Mouse (Mus musculus) gastrocnemius, postnatal 25 days (tissue): ENCODE data around the gene Cd274. TPM values are rescaled to one million over a fixed set of nuclear protein-coding genes. Genes with fewer than 3 reads are reported as not detected.
"Not testable (repeated sequence)": the region's sequence is repeated elsewhere in the genome, so short reads cannot be mapped to it uniquely, and the experiment has no call there.

Experiments
- DNase-seq: peaks from one replicate; pipeline ENCODE4 v3.0.0; 2022
- total RNA-seq, 2 experiments: library from RNA; stranded (reverse); gene quantifications; 1 replicate in 1 of 2; 2 replicates in 1 of 2; pipeline ENCODE4 v1.2.3; 2021

Gene Cd274
- total RNA-seq, 2 experiments from 2014 or later = 0.67 to 0.77 TPM

DNA sequence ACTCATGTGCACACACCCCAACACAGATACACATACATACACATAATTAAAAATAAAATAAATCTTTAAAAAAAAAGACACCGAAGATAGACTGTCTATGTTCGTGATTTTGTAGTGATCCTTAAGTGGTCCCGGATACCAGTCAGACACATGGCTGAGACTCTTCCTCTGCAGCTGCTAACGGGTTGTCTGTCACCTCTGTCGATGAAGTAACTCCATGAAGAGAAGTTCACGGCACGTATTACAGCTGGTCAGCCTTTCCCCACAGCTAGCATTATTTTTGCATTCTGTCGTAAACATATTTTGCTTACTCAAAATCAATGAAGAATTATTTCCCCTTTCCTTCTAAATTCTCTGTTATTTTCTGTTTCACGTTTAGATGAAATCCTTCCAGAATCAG lies 26.1 kb downstream of the Cd274 start:
- no peak for DNase-seq

DNA sequence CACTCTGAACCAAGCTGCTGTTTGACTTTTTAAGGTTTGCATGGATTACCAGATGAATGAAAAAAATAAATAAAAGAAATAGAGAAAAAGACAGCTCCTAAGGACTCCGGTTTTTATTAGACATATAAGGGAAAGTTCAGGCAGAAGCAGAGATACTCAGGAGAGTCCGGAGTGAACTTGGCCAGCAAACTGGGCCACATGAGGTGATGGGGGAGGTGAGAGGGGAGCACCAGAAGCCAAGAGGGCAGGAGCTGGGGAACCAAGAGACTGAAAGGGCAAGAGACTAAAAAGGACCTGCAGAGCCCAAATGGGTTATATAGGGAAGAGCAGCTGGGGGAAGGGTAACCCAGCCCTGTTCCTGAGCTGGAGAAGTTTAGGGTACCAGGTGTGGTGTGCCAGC lies 27.5 kb downstream of the Cd274 start:
- no peak for DNase-seq

DNA sequence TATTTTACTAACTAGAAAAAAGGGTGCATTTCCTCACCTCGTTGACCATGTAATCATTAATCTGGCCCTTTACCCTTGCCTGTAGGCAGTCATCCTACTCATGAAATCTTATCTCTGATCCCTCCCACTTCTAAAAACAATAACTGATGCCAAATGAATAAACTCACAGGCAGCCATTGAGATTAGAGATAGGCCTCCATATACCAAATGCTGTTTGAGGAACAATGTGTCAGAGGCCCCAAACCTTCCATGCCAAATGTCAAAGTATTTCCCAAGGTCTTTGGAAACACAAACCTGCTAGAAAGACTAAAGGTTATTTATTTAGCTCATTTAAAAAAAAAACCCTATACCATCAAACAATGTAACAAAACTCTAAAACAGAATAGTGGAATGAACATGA lies 29.1 kb downstream of the Cd274 start:
- no peak for DNase-seq

DNA sequence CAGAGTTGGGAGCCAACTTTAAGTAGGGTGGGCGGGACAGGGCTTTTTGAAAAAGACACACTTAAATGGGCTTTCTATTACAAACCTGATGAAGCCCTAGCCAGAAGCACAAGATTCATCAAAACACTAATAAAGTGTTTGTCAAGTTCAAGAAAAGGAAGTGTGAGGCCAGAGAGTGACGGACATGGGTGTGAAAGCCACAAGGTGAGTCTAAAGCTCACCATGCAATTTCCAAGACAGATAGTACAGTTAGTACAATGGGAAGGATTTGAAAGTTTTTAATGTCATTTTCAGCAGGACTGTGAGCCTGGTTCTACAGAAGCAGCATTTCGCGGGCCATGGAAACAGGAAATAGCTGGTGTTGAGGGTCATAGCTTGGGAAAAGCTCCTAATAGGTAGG lies 32.5 kb downstream of the Cd274 start:
- DNase-seq = no peak

DNA sequence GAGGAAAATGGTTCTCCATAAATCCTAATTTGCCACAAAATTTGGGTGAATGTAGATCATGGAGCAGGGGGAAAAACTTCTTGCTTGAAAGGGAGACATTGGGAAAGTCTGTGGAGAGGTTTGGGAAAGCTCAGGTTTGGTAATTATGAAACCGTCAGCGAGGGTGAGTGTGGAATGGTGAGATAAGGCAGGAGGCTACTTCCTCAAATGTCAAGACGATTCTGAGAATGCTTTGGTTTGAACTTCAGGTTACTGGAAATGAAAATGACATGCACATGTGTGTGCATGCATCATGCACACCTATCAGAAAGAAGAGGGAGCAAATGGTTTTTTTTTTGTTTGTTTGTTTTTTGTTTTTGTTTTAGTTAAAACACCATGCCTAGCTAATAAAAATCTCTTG lies 33.2 kb downstream of the Cd274 start:
- DNase-seq = no peak

DNA sequence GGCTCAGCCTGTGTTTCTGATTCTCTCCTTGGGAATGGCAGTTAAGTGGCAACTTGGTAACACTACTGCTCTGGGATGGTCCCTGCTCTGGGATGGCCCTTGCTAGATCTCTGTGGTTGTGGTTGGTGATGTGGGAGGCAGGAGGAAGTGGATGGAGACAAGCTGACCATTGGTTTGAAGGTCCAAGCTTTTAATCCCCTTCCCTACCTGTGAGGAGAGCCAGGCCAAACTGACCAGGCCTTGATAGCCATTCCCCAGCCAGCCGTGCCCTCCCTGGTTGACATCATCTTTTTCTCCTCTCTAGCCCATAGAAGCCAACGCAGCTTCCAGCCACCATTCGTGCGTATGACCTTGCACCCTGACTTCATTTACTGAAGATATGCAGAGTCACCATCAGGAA lies 35.4 kb downstream of the Cd274 start:
- DNase-seq = no peak

DNA sequence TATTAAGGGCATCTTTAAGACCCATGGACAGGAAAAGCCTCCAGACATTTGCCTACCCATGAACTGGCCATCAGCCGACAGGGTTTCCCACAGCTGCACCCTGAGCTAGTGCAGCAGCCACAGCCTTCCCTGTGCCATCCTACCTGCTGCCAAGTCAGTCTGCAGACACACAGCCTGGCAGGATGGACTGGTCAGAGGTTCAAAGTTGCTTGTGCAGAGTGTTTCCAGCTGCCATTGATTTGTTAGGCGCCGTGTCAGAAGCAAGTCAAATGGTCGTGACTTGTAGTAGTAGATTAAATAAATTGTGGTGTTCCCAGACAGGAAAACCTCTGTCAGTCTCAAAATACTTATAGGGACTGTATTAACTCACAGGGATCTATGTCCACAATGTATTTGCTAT lies 36.0 kb downstream of the Cd274 start:
- DNase-seq = no peak

DNA sequence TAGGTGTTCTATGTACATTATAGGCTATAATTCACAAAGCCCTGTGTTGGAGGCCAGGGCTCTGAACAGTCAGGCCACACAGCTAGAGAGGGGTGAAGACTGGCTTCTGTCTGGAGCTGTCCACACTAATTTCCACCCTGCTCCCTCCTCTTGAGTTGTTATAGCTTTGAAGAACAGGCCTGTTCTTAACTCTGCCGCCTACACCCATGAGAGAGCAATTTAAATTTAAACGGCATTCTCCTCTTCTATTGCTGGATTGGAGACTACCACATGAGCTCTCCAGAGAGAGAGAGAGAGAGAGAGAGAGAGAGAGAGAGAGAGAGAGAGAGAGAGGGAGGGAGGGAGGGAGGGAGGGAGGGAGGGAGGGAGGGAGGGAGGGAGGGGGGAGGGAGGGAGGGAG lies 38.1 kb downstream of the Cd274 start:
- DNase-seq = no peak

DNA sequence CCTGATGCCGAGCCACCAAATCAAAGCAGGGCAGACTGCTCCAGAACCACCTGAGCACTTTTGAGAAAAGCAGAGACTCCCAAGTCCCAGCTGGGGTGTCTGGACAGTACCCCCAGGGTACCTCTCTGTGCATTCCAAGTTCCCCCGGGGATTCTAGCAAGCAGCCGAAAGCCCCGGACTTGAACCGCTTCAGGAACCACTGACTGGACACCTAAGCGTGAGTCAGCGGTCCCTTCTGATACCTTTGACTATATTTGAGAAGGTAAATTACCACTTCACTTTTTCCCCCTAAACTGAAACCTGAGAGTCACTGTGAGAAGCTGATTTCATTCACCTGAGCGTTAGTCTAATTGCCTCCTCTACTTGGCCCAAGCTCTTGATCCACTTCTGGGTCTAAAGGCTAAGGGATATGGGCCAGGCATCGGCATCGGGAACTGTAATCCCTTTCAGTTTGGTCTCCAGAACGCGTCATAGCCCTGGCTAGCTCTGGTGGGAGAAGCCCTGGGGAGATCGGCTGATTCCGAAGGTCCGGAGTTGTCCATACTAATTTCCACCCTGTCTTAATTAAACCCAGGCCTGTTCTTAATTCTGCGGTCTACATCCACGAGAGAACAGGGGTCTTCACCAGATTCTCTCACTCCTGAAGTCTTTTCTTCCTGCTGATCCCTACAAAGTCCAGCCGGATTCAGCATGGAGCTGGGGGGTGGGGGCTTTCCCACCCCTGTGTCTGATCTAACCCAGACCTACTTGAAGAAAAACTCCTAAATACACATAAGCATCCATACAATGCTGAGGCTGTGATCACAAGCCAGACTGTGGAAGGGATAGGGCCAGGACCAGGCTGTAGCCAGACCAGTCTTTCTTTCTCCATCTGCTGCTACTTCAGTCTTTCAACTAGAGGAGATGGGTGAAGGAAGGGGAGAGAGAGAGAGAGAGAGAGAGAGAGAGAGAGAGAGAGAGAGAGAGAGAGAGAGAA lies 39.1 kb downstream of the Cd274 start:
- no peak for DNase-seq

DNA sequence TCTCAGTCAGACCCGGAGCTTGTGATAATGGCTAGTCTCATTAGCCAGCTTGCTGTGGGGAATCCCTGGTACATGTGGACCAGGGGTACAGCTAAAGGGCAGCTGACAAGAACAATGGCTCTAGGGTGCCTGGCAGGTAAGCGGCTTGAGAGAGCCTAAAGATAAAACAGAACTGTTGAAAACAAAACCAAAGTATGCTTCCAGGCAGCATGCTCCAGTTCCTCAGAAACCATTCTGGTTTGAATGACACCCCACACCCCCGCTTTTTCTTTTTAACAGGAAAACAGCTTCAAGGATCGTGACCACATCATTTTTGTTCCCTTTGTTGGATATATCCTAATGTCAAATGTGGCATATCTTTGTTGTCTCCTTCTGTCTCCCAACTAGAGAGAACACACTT lies 43.4 kb downstream of the Cd274 start, which contains the start of gene Pdcd1lg2:
Gene Pdcd1lg2, plus strand, starts transcription at position 301 of the 400 bp plus-strand sequence.
- no peak for DNase-seq

DNA sequence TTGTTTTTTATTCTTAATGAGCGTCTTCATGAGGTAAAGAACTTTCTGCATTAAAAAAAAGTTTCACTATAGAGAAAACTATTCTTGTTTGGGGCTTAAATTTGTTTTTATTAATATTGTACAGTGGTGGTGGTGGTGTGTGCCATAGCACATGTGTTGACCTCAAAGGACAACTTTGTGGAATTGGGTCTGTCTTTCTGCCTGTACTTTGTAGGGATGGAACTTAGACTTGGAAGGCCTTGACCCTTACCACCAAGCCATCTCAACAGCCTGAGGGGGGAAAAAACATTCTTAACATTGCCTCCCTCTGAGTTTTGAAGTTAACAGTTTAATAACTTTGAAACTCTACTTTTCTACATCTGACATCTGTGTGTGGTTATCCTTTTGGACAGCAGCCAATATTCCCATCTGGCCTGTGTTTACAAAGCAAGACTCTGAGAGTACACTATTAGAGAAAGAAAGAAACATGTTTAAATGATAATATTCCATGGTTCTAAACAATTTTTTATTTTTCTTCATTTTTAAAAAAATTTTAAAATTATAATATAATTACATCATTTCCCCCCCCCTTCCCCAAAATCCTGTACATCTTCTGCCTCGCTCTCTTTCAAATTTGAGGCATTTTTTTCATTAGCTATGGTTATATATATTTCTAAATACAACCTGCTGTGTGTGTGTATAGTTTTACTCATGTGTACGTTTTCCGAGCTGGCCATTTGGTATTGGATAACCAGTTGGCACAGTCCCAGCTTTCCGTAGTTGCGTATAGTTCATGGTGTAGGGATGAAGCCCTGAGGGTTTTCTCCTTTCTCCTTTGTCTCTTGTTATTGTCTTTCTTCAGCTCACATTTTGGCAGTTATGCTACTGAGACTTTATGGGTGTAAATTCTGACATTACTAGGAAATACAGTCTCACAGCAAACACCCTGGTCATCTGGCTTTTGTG lies 45.5 kb downstream of the Cd274 start:
- DNase-seq = no peak

DNA sequence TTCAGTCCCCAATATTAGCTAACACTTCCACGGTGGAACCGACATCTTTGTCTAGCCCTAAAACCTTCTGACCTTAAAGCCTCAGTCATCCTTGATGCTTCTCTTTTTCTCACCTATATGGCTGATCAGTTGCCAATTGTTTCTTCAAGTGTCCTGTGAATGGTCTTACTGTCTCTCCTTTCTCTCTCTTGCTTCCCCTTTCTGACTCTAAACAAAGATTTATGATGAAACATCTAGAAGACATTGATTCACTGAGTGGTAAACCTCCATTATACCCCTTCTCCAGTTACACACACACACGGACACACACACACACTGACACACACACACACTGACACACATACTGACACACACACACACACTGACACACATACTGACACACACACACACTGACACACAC lies 47.3 kb downstream of the Cd274 start:
- DNase-seq = no peak

DNA sequence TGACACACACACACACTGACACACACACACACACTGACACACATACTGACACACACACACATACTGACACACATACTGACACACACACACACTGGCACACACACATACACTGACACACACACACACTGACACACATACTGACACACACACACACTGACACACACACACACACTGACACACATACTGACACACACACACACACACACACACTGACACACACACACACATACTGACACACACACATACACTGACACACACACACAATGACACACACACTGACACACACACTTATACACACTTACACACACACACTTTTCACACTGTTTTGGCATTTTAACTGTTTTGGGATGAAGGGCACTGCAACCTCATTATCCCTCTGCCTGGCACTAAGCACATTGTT lies 47.7 kb downstream of the Cd274 start:
- DNase-seq = not testable (repeated sequence)

DNA sequence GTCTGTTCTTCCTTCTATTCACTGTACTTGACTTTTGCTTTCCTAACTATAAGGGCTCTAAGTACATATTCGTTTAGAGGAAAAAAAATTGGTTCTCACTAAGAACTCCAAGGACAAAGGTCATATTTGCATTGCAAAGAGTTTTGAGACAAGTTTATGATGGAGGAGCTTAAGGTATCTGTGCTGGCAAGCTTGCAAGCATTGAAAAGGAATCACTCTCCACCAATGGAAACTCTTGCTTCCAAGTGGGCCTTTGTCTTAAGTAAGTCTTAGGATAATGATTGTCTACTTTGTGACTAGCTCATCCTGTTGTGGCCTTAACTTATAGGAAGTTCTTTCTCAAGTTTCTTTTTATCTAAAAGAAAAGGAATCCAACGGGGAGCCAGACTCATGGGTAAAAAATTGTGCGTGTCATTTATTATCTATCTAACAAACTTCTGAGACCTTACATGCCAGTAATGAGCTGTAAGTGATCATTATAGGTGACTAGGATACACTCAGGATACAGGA lies 49.2 kb downstream of the Cd274 start:
- no peak for DNase-seq

DNA sequence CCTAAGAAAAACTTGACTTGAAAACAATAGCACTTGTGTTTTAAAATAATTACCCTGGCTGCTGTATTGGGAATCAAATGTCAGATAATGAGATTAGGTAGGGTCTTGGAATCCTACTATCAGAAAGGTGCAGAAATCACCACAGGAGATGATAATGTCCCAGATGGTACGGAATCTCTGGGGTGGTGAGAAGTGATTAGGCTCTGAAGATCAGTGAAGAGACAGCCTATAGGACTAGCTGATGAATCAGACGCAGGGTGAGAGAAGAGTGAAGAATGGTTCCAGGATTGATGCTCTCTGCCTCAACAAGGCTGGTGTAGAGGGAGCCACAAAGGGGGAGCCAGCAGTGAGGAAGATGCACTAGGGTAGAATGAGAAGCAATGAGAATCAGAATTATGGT lies 49.9 kb downstream of the Cd274 start:
- no peak for DNase-seq

DNA sequence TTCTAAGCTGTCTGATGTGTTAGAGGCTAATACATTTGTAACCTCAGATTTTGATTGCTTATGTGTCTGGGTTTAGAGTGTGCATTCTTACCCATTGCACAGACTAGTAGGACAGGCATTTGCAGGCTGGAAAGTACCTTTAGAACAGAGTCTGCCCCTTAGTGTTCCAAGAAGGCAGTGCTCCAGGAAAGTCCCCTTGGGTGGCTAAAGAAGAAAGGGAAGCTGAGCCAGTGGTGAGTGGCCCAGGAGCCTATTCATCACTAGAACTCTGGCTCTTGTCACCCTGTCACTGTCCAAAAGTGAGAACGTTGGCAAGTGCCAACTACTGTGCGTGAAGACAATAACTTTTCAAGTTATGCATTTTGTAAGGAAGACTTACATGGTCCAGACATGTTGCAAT lies 50.6 kb downstream of the Cd274 start:
- no peak for DNase-seq

DNA sequence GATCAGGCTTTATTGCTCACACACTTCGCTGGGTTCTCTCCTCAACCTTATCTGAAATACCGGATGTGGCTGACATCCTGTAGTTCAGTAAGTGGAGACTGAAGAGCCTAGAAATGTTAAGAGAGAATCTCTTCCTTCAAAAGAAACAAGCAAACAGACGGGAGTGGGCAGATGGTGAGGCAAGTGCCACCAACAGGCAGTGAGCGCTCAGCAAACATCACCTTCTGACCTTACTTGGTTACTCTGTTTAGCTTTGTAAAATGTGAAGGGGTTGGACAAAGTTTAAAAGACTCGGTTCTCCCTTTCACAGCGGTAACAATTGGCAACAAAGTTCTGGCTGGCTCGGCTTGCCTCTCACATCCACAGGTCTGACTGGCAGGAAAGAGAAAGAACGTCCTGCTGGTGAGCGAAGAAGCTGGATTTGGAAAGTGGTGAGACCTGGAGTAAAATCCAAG lies 51.4 kb downstream of the Cd274 start:
- no peak for DNase-seq

DNA sequence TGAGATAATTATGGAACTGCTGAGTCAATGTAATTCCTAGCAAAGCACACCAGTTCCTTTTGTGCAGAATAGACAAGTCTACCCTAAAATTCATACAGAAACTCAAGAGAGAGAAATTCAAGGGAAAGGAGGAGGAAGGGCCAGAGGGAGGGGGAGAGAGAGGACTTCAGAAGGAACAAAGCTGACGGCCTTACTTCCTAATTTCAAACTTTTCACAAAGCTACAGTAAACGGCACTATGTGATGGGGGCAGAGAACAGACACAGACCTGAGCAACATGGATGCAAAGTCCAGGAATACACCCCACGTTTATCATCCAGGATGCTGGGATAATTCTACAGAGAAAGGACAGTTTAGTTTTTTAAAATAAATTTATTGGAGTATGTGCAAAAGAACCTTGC lies 52.3 kb downstream of the Cd274 start:
- no peak for DNase-seq

DNA sequence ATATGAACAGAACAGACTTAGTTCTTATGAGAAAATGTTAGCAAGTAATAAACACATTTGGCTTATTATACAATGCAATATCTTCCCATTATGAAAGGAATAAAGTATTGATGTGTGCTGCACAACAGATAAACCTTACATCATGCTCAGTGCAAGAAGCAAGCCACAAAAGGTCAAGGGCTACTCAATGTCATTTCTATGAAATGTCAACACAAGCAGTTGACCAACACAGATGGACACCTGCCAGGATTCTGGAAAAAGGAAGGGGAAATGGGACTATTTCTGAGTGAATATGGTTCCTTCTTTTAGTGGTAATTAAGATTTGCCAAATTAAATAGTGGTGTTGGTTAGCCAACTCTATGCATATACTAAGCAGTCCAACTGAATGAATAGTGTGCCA lies 52.7 kb downstream of the Cd274 start:
- no peak for DNase-seq

DNA sequence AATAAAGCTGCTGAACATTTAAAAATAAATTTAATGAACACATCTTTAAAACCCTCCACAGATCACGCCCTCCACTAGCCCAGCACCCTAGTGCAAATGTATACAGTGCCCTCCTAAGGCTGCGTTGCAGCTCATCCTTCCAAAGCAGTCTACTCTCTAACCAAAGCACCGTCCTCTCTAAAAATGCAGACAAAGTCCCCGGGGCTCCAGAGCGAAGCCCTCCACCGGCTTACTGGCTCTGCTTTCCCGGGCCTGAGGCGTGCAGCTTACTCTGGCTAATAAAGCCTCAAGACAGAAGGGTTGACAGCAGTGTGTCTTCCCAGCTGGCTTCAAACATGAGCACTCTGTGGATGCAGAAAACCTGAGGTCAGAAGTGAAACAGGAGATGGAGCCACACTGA lies 53.1 kb downstream of the Cd274 start:
- DNase-seq = no peak

DNA sequence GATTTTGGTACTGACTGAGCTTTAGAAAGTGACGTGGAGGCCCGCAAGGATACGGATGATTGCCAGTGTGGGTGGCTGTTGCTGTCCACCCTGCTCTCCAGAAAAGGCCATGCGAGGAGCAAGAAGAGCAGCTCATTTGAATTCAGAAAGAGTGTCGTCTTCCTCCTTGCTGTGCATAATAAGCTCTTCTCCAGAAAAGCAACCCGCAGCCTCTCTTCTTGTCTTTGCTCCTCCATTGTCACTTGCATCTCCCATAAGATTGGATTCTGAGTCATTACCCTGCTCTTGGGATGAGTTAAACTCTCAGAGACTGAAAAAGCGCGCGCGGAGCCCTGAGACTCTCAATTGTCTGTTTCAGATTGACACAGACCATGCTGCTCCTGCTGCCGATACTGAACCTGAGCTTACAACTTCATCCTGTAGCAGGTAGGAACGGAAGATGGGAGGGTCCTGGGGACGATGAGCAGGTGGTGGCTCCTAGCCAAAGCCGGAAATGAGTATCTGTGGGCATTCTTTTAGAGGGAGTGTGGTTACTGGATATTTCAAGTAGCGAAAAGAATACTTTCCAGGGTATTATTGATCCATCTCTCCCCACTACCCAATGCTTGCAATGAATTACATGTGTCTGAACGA lies 54.9 kb downstream of the Cd274 start:
- DNase-seq = no peak

DNA sequence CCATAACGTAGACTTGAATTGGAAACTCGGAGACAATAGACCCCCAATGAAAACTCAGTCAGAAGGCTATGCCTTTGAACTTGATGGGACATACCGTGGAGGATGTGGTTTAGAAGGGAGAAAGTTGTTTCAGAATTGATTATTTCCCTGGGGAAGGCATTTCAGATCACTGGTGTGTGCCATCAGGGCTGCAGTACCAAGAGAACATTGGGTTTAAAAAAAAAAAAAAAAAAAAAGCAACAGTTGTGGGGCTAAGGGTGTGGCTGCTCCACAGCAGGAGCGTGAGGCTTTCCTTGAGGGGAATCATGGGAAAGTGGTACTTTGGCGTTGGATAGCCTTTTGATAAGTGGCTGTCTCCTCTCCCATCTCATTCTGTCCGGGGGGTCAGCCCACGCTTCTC lies 55.5 kb downstream of the Cd274 start:
- DNase-seq = no peak
